Mouse (Mus musculus) retina, postnatal 7 days (tissue): ENCODE measurements at regions not wholly inside any gene's neighbourhood (a gene's known extent, or its start where the extent isn't known, plus 50 kb on each side); places are given as distances from the start of the nearest gene placed in this dataset.

Source experiments
- DNase-seq: peaks from one replicate; pipeline ENCODE4 v3.0.0-alpha.2; 2012; ENCODE audit warnings: low read depth, low spot score

DNA sequence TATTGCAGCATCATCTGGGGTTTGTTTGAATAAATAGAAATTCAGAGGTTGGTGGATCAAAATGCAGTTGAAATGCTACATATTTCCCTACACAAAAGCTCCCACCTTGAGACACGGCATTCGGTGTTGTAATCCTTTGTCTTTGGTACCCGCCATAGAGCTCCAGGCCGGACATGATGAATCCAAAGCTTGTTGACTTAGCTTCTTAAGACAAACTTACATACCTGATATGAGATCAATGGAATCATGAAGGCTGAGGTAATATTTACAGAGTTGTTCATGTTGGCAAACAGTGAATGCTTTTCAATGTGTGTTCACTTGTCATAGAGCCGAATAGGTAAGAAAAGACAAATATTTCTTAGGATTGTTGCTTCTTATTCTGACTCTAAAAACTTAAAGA, 51.2 kb upstream of the Pthlh start:
- no peak for DNase-seq
